Mouse (Mus musculus) liver, embryonic 13.5 days (tissue): ENCODE measurements at regions not wholly inside any gene's neighbourhood (a gene's known extent, or its start where the extent isn't known, plus 50 kb on each side); places are given as distances from the start of the nearest gene placed in this dataset.

ENCODE experiments used
- ATAC-seq: fragments of 200-750 bp; cut with Nextera tagmentation; 2 replicates; pipeline ENCODE4 v1.8.0; 2017; ENCODE audit warnings: low read depth, mild to moderate bottlenecking, moderate number of reproducible peaks, moderate library complexity
- DNase-seq: peaks from one replicate; pipeline ENCODE4 v3.0.0; 2022
- H3K27ac ChIP-seq: fragments of 300-500 bp; sonication (generic); 2 replicates; pipeline ENCODE4 v1.5.1; 2015; ENCODE audit warnings: moderate library complexity, mild to moderate bottlenecking, inconsistent platforms
- H3K27me3 ChIP-seq: fragments of 300-500 bp; sonication (generic); 2 replicates; pipeline ENCODE4 v1.6.1; 2015; ENCODE audit warnings: mild to moderate bottlenecking, inconsistent platforms
- H3K36me3 ChIP-seq: fragments of 300-500 bp; sonication (generic); 2 replicates; pipeline ENCODE4 v1.6.1; 2015; ENCODE audit warnings: mild to moderate bottlenecking, inconsistent platforms
- H3K4me1 ChIP-seq: fragments of 300-500 bp; sonication (generic); replicated peaks from 2 replicates; pipeline ENCODE4 v1.6.1; 2015; ENCODE audit warnings: inconsistent platforms
- H3K4me2 ChIP-seq: fragments of 300-500 bp; sonication (generic); 2 replicates; pipeline ENCODE4 v1.6.1; 2015; ENCODE audit warnings: inconsistent platforms, mild to moderate bottlenecking, moderate library complexity
- H3K4me3 ChIP-seq: fragments of 300-500 bp; sonication (generic); replicated peaks from 2 replicates; pipeline ENCODE4 v1.5.1; 2015; ENCODE audit warnings: mild to moderate bottlenecking, inconsistent platforms
- H3K9ac ChIP-seq: fragments of 300-500 bp; sonication (generic); 2 replicates; pipeline ENCODE4 v1.6.1; 2015; ENCODE audit warnings: mild to moderate bottlenecking, inconsistent platforms
- H3K9me3 ChIP-seq: fragments of 300-500 bp; sonication (generic); replicated peaks from 2 replicates; pipeline ENCODE4 v1.6.1; 2016; ENCODE audit warnings: inconsistent platforms
- WGBS: fragments of 180-500 bp; shearing (Covaris S2); methylation state at CpG from one replicate; pipeline ENCODE4 v1.1.7; 2015; ENCODE audit not compliant: insufficient replicate concordance; 5-methylcytosine and 5-hydroxymethylcytosine counted together

DNA sequence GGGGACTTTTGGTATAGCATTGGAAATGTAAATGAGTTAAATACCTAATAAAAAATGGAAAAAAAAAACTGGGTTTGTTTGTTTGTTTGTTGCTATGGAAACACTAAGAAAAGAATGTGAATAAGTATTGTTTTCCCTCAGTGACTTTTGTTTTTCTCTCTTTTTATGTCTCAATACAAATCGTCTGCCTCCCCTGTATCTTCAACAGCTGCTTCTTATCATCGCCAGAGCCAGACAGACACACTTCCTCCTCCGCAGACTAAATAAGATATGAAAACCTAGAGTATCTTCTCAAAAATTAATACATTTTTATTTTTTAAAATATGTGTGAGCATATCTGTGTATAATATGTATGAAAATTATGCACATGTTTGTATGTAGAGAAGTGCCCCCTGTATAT, 389.0 kb downstream of the Nuf2 start:
- no peak for DNase-seq
- no peaks in the 10 kb centered on the region for H3K36me3 ChIP-seq
- H3K4me3 ChIP-seq = no peak overlapping the region
- H3K9ac ChIP-seq = no peak overlapping the region
- H3K4me1 ChIP-seq = no peaks in the 10 kb centered on the region
- no peaks in the 10 kb centered on the region for H3K27me3 ChIP-seq
- 38% methylated on average over 3 of the region's 3 CpGs for whole genome bisulfite sequencing
- no peaks in the 10 kb centered on the region for H3K9me3 ChIP-seq
- no peak overlapping the region for H3K4me2 ChIP-seq
- ATAC-seq = no peak
- no peak overlapping the region for H3K27ac ChIP-seq

DNA sequence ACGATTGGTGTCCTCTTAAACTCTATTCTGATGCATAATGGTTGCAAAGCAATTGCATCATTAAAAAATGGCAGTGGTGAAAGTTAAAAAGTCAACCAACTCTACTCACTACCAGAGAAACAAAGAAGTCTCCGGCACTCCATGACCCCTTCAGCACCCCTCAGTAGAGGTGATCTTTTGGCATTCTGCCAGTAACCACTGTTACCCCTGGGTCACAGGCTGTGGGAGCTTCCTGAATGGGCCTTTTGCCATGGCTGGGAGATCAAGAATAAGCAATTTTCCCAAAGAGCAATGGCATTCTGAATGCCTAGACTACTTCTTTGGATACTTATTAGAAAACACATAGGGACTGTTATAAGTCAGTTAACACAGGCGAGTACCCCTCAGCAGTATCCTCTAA, 391.2 kb downstream of the Nuf2 start:
- ATAC-seq (no peak), DNase-seq (no peak)
- H3K4me3 ChIP-seq = no peak overlapping the region
- WGBS = 59% methylated on average over 3 of the region's 3 CpGs
- no peak overlapping the region for H3K9ac ChIP-seq
- H3K27ac ChIP-seq = no peak overlapping the region
- no peaks in the 10 kb centered on the region for H3K27me3 ChIP-seq
- no peak overlapping the region for H3K4me2 ChIP-seq
- H3K9me3 ChIP-seq = no peaks in the 10 kb centered on the region
- no peaks in the 10 kb centered on the region for H3K4me1 ChIP-seq
- H3K36me3 ChIP-seq = no peaks in the 10 kb centered on the region

GRCm38 (mm10) chr1:169139507-169139906, 391.8 kb downstream of the Nuf2 start:
- 66% methylated on average over 5 of the region's 5 CpGs for WGBS
- no peaks in the 10 kb centered on the region for H3K4me1 ChIP-seq
- ATAC-seq (no peak), DNase-seq (no peak)
- no peak overlapping the region for H3K9ac ChIP-seq
- H3K9me3 ChIP-seq = no peaks in the 10 kb centered on the region
- no peaks in the 10 kb centered on the region for H3K36me3 ChIP-seq
- no peak overlapping the region for H3K4me2 ChIP-seq
- no peak overlapping the region for H3K27ac ChIP-seq
- no peaks in the 10 kb centered on the region for H3K27me3 ChIP-seq
- H3K4me3 ChIP-seq = no peak overlapping the region

GRCm38 (mm10) chr1:169139184-169139486, 392.1 kb downstream of the Nuf2 start:
- Histone ChIP-seq H3K27ac (no peak overlapping the region), H3K9ac (no peak overlapping the region), H3K4me3 (no peak overlapping the region), H3K9me3 (no peaks in the 10 kb centered on the region), H3K4me2 (no peak overlapping the region), H3K36me3 (no peaks in the 10 kb centered on the region), H3K27me3 (no peaks in the 10 kb centered on the region), H3K4me1 (no peaks in the 10 kb centered on the region)
- no peak for ATAC-seq
- DNase-seq = no peak
- 61% methylated on average over 2 of the region's 2 CpGs for WGBS

GRCm38 (mm10) chr1:169138404-169139183, 392.7 kb downstream of the Nuf2 start:
- H3K27me3 ChIP-seq = no peaks in the 10 kb centered on the region
- H3K9me3 ChIP-seq = no peaks in the 10 kb centered on the region
- no peak for ATAC-seq
- H3K27ac ChIP-seq = no peak overlapping the region
- no peaks in the 10 kb centered on the region for H3K4me1 ChIP-seq
- WGBS = 45% methylated on average over 6 of the region's 6 CpGs
- H3K4me3 ChIP-seq = no peak overlapping the region
- H3K36me3 ChIP-seq = no peaks in the 10 kb centered on the region
- H3K9ac ChIP-seq = no peak overlapping the region
- no peak overlapping the region for H3K4me2 ChIP-seq
- no peak for DNase-seq

DNA sequence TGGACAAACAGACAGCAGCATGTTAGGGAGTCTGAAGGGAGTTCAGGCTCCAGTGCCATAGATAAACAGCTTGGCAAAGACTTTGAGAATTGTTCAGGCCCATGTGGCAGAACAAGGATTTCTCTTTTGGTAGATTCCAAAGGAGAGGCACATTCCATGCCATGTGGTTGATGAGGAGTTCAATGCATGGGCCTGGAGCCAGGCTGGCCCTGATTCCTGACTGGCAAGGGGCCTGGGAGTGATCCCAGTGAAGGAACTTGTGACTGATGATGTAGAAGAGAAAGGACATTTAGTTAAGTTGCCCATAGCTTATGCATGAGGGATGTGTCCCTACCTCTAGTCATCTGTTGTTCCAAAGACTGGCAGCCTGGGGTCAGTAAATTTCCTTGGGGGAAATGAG, 395.7 kb downstream of the Nuf2 start:
- H3K9me3 ChIP-seq = no peaks in the 10 kb centered on the region
- no peak for DNase-seq
- H3K4me1 ChIP-seq = no peaks in the 10 kb centered on the region
- ATAC-seq = no peak
- no peak overlapping the region for H3K9ac ChIP-seq
- H3K36me3 ChIP-seq = no peaks in the 10 kb centered on the region
- H3K27ac ChIP-seq = no peak overlapping the region
- no peak overlapping the region for H3K4me3 ChIP-seq
- H3K27me3 ChIP-seq = no peaks in the 10 kb centered on the region
- no peak overlapping the region for H3K4me2 ChIP-seq

DNA sequence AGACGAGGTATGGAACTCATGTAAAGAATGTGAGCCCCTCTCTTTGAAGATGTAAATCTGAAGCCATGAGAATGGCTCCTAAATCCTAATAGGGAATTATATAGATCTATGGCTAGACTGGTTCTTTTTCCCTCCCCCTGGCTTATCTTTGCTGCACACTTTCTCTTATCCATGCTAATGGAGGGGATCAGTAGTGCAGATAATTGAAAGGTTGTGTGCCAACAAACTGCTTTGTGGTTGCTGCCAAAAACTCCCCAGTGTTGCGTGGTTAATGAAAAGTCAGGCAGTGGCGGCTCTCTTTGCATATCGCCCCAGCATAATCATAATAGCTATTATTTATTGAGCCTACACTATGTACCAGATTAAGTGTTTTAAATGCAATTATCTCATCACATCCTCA, 427.6 kb downstream of the Nuf2 start:
- no peak overlapping the region for H3K4me2 ChIP-seq
- H3K4me3 ChIP-seq = no peak overlapping the region
- no peak for ATAC-seq
- DNase-seq = no peak
- no peaks in the 10 kb centered on the region for H3K9me3 ChIP-seq
- H3K36me3 ChIP-seq = no peaks in the 10 kb centered on the region
- H3K27ac ChIP-seq = no peak overlapping the region
- 56% methylated on average over 4 of the region's 4 CpGs for WGBS
- no peaks in the 10 kb centered on the region for H3K27me3 ChIP-seq
- no peak overlapping the region for H3K9ac ChIP-seq
- no peaks in the 10 kb centered on the region for H3K4me1 ChIP-seq

- no peaks in the 10 kb centered on the region for H3K9me3 ChIP-seq
- ATAC-seq (no peak), DNase-seq (no peak)
- no peak overlapping the region for H3K27ac ChIP-seq
- H3K27me3 ChIP-seq = no peaks in the 10 kb centered on the region
- WGBS = 53% methylated on average over 2 of the region's 2 CpGs
- H3K36me3 ChIP-seq = no peaks in the 10 kb centered on the region
- no peak overlapping the region for H3K4me3 ChIP-seq
- no peaks in the 10 kb centered on the region for H3K4me1 ChIP-seq
- H3K9ac ChIP-seq = no peak overlapping the region
- H3K4me2 ChIP-seq = no peak overlapping the region
These were observed 428.2 kb downstream of the Nuf2 start for GRCm38 (mm10) chr1:169103113-169103512.

DNA sequence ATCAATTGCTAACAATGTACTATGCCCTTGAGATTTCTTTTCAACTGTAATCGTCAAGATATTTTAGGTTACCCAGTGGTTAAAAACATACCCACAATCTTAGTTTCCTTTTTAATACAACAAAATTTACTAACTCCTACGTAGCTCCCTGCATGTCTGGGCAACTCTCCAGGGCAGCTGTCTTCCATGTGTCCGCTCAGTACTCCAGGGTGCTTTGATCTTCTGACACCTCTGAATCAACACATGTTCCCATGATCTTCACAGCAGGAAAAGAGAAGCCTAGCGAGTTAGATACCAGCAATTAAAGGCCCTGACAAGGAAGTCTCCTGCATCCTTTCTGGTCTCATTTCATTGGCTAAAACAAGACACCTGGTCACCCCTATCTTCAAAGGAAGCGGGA, 432.0 kb downstream of the Nuf2 start:
- H3K27ac ChIP-seq = no peak overlapping the region
- DNase-seq (no peak), ATAC-seq (no peak)
- H3K36me3 ChIP-seq = no peaks in the 10 kb centered on the region
- H3K9me3 ChIP-seq = no peaks in the 10 kb centered on the region
- no peaks in the 10 kb centered on the region for H3K4me1 ChIP-seq
- no peak overlapping the region for H3K9ac ChIP-seq
- H3K27me3 ChIP-seq = no peaks in the 10 kb centered on the region
- H3K4me3 ChIP-seq = no peak overlapping the region
- no peak overlapping the region for H3K4me2 ChIP-seq
- 51% methylated on average over 5 of the region's 5 CpGs for WGBS

DNA sequence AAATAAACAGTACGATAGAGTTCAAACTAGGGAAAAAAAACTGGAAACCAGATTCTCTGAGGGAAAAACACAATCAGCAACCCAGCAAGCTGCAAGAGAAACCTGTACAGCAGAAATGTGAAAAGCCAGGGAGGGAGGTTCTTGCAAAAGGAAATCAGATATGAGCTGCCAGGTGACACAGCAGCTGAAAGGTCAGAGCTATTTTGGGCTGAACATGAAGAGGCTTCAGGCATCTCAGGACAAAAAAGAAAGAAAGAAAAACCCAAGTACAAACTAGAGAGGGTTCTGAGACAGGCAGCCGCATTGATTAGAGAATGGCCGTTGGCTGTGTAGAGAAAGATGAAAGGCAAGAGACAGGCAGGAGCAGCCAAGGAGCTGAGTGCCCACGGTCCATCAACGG, 434.5 kb downstream of the Nuf2 start:
- Histone ChIP-seq H3K9me3 (no peaks in the 10 kb centered on the region), H3K27ac (no peak overlapping the region), H3K4me2 (no peak overlapping the region), H3K27me3 (no peaks in the 10 kb centered on the region), H3K36me3 (no peaks in the 10 kb centered on the region), H3K4me1 (no peaks in the 10 kb centered on the region), H3K4me3 (no peak overlapping the region), H3K9ac (no peak overlapping the region)
- DNase-seq = no peak
- ATAC-seq = no peak
- 70% methylated on average over 5 of the region's 5 CpGs for WGBS

DNA sequence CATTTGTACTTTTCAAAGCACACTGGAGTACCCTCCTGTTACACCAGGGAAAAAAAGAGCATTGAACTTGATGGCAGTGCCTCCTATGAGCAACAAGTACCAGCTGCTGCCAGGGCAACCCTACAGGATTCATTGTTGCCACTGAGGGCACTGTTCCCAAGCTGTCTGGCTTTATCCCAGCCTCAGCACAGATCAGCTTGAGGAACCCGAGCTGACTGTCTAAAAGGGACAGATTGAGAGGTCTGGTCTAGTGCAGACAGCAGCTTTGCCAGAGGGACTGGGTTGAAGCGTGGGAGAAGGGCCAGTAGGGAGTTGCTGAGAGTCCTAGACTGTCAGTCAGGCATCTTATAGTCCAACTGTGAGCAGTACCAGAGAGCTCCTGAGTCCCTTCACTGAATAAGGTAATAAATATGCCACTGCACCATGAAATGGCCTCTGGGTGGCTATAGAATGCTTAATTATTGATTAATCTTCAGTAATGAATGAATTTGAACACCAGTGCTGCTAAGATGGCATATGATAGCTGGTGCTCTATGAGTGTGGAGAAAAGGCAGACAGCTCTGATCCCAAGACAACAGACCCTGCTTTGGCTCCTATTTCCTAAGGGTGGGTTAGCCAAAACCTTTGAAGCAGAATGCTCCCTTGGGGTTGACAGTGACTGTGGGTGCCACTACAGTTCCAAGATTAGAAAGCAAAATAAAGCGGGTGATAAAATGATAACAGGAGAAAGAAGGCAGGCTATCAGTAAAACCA, 437.5 kb downstream of the Nuf2 start:
- Histone ChIP-seq H3K4me2 (no peak overlapping the region), H3K27ac (no peak overlapping the region), H3K4me3 (no peak overlapping the region), H3K27me3 (no peaks in the 10 kb centered on the region), H3K4me1 (no peaks in the 10 kb centered on the region), H3K36me3 (no peaks in the 10 kb centered on the region), H3K9ac (no peak overlapping the region), H3K9me3 (no peaks in the 10 kb centered on the region)
- no peak for DNase-seq
- WGBS = 38% methylated on average over 3 of the region's 3 CpGs
- no peak for ATAC-seq

- no peak for DNase-seq
- Histone ChIP-seq H3K4me2 (no peak overlapping the region), H3K9ac (no peak overlapping the region), H3K4me3 (no peak overlapping the region), H3K36me3 (no peaks in the 10 kb centered on the region), H3K27me3 (no peaks in the 10 kb centered on the region), H3K27ac (no peak overlapping the region), H3K9me3 (no peaks in the 10 kb centered on the region), H3K4me1 (no peaks in the 10 kb centered on the region)
- 52% methylated on average over 3 of the region's 3 CpGs for WGBS
- ATAC-seq = no peak
These were observed 445.2 kb downstream of the Nuf2 start for GRCm38 (mm10) chr1:169086032-169086431.
